Mouse (Mus musculus) thymus, adult 2 months (tissue): Measurements from ENCODE around the gene Spaar. TPM values are rescaled to one million over a fixed set of nuclear protein-coding genes. Genes with fewer than 3 reads are reported as not detected.
"Not testable (repeated sequence)": the region's sequence is repeated elsewhere in the genome, so short reads cannot be mapped to it uniquely, and the experiment has no call there.

ENCODE experiments used
- DNase-seq: peaks from one replicate; pipeline ENCODE4 v3.0.0; 2021
- H3K27ac ChIP-seq: fragments of 200-500 bp; 2 replicates; pipeline ENCODE4 v1.5.1; 2012; ENCODE audit warnings: low read length, control low read depth; ENCODE audit not compliant: control insufficient read depth, insufficient read depth
- H3K27me3 ChIP-seq: fragments of 200-500 bp; 2 replicates; pipeline ENCODE4 v1.6.1; 2012; ENCODE audit warnings: mild to moderate bottlenecking, low read length, moderate library complexity, mixed read lengths; ENCODE audit not compliant: control insufficient read depth, insufficient read depth
- H3K36me3 ChIP-seq: fragments of 200-500 bp; 2 replicates; pipeline ENCODE4 v1.6.1; 2012; ENCODE audit warnings: mild to moderate bottlenecking, low read length, moderate library complexity; ENCODE audit not compliant: control insufficient read depth, insufficient read depth
- H3K4me1 ChIP-seq: fragments of 200-500 bp; replicated peaks from 2 replicates; pipeline ENCODE4 v1.6.1; 2012; ENCODE audit warnings: low read length; ENCODE audit not compliant: control insufficient read depth, insufficient read depth
- H3K4me3 ChIP-seq: fragments of 200-500 bp; 2 replicates; pipeline ENCODE4 v1.5.1; 2012; ENCODE audit warnings: mild to moderate bottlenecking, low read length, control low read depth, moderate library complexity; ENCODE audit not compliant: control insufficient read depth, insufficient read depth
- CTCF ChIP-seq: fragments of 200-500 bp; IDR thresholded peaks from 2 replicates; pipeline ENCODE4 v1.5.1; 2012; ENCODE audit warnings: mild to moderate bottlenecking, control low read depth, low read length, moderate library complexity, borderline replicate concordance; ENCODE audit not compliant: control insufficient read depth, poor library complexity, insufficient read depth; ENCODE audit errors: extremely low read depth
- POLR2A ChIP-seq: fragments of 200-500 bp; IDR thresholded peaks from 2 replicates; pipeline ENCODE4 v1.6.1; 2012; ENCODE audit warnings: mild to moderate bottlenecking, low read length, control low read depth, moderate library complexity; ENCODE audit not compliant: control insufficient read depth, poor library complexity, insufficient read depth; ENCODE audit errors: extremely low read depth
- WGBS: fragments of 180-500 bp; shearing (Covaris S2); methylation state at CpG from one replicate; pipeline ENCODE4 v1.1.7; 2018; 5-methylcytosine and 5-hydroxymethylcytosine counted together
- polyA plus RNA-seq: library from polyadenylated mRNA; depleted of rRNA; stranded (reverse); fragments of >200 nt; gene quantifications from 2 replicates; pipeline ENCODE4 v1.2.3, GENCODE M21; 2012; rRNA removed

The Spaar gene
- polyA plus RNA-seq, 1 experiment = 0.96 TPM

DNA sequence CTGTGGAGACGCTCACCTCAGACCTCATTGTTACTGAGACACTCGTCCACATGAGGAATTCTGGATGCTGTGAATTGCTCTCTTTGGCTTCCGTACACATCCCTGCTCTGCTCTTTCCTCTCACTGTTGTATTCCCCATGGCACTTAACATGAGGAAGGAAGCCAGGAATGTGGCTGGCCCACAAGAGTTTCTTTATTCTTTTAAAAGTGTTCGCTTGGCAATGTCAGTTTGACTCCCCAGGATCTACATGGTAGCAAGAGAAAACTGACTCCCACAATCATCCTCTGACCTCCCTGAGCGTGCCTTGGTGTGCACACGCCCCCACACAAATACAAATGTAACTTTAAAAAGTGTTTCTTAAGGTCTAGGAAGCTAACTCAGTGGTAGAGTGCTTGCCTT, 41.8 kb downstream of the Spaar start:
- H3K36me3 ChIP-seq = no peaks in the 10 kb centered on the region
- H3K27me3 ChIP-seq = no peaks in the 10 kb centered on the region
- 60% methylated on average over 6 of the region's 6 CpGs for WGBS
- TF ChIP-seq POLR2A = no peak
- TF ChIP-seq CTCF = no peak
- no peak overlapping the region for H3K27ac ChIP-seq
- no peaks in the 10 kb centered on the region for H3K4me1 ChIP-seq
- DNase-seq = no peak
- H3K4me3 ChIP-seq = no peak overlapping the region

DNA sequence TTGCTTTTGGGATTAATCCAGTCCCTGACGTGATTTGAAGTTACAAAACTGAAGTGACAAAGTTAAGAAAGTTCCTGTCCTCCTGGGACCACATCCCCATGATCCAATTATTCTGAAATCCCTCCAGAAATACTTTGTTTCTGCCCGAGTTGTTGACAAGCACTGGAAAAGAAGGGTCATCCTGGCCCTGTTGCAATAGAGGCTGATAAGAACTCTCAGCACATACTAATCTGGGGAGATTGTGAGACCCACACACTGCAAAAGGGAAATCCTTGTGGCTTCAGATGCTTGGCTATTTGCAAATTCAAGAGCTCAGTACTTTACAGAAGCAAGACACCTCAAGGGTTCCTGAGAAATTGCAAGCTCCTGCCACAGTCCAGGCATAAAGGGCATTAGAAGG, 42.5 kb downstream of the Spaar start:
- H3K4me1 ChIP-seq = no peaks in the 10 kb centered on the region
- no peak for DNase-seq
- no peak overlapping the region for H3K4me3 ChIP-seq
- H3K36me3 ChIP-seq = no peaks in the 10 kb centered on the region
- H3K27me3 ChIP-seq = no peaks in the 10 kb centered on the region
- H3K27ac ChIP-seq = no peak overlapping the region
- 54% methylated on average over 2 of the region's 2 CpGs for WGBS
- TF ChIP-seq CTCF = no peak
- no peak for TF ChIP-seq POLR2A

DNA sequence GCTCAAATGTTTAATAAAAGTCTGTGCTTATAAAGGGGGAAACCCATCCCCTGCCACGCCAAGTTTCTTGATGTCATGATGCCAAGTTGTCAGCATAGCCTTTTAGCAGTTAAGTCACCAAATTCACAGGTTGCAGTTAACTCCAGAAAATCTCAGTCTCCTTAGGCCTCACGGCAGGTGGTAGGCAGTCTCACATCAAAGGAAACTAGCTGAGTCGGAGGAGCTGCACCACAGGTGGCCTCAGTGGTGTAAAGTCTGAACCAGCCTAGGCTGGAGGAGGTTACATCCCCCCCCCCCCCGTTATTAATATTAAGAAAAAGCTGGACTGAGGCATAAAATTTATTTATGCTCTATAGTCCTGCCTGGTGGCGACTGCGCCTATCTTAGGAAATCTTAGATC, 65.5 kb downstream of the Spaar start:
- Histone ChIP-seq H3K27ac (no peak overlapping the region), H3K4me3 (no peak overlapping the region), H3K27me3 (no peaks in the 10 kb centered on the region), H3K36me3 (no peaks in the 10 kb centered on the region), H3K4me1 (no peaks in the 10 kb centered on the region)
- WGBS = 79% methylated on average over 6 of the region's 6 CpGs
- TF ChIP-seq CTCF = no peak
- no peak for TF ChIP-seq POLR2A
- DNase-seq = no peak

DNA sequence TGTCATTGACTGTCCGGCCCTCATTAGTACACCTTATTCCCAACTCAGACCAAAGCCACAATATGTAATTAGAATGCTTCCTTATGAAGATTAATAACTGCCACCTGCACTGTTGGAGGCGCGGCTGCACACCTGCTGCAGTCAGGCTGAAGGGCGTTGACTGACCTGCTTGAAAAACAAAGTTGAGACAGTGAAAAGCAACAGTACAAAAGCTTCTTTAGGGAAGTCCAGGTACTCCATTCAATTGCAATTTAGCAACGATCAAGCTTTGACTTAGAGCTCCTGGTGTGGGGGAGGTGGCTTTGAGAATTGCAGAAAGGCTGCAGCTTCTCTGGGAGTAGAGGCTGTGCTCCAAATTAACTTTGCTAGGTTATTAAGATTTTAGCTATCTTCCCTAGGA, 66.0 kb downstream of the Spaar start:
- not testable (repeated sequence) for H3K27me3 ChIP-seq, DNase-seq, H3K4me3 ChIP-seq, H3K36me3 ChIP-seq, H3K4me1 ChIP-seq, H3K27ac ChIP-seq
- 93% methylated on average over 5 of the region's 5 CpGs for WGBS

DNA sequence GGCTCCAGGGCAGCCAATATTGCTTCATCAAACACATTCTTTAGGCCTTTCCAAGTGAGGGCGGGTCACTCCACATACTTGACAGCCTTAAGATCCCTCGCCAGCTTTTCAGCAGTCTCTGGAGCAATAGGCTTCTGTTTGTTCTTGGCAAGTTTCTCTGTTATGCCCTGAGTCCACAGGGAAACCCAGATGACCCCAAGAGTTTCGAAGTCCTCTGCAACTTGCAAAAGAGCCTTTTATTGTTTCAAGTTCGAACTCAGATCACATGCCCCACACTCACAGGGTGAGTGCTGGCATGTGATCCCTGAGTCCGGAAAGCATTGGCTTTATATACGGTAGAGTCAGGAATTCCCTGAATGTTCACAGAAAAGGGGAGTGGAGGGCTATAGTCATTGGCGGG, 69.1 kb downstream of the Spaar start:
- DNase-seq = no peak
- TF ChIP-seq POLR2A = no peak
- TF ChIP-seq CTCF = no peak
- Histone ChIP-seq H3K27me3 (no peaks in the 10 kb centered on the region), H3K27ac (no peak overlapping the region), H3K4me3 (no peak overlapping the region), H3K36me3 (no peaks in the 10 kb centered on the region), H3K4me1 (no peaks in the 10 kb centered on the region)
- 83% methylated on average over 7 of the region's 7 CpGs for WGBS

Other genes with a start within 250 kb of the Spaar start
- gene Sit1, start 246.3 kb upstream of the Spaar start, polyA plus RNA-seq = 187 and 239 TPM in 2 replicates
- gene Ccdc107, start 237.1 kb upstream of the Spaar start, polyA plus RNA-seq = 330 and 367 TPM in 2 replicates
- gene Arhgef39, start 230.3 kb upstream of the Spaar start, polyA plus RNA-seq = 105 and 108 TPM in 2 replicates
- gene Car9, start 223.1 kb upstream of the Spaar start, polyA plus RNA-seq = 2.5 and 2.9 TPM in 2 replicates
- gene Tpm2, start 206.3 kb upstream of the Spaar start, polyA plus RNA-seq = 10.7 and 12.1 TPM in 2 replicates
- 64.6 and 80.2 TPM in 2 replicates for gene Creb3, start 167.7 kb upstream of the Spaar start, polyA plus RNA-seq
- 225 and 254 TPM in 2 replicates for gene Tln1, start 167.3 kb upstream of the Spaar start, polyA plus RNA-seq
- gene Rgp1, start 151.3 kb upstream of the Spaar start, polyA plus RNA-seq = 99.6 and 114 TPM in 2 replicates
- 85.4 and 87.0 TPM in 2 replicates for gene Gba2, start 151.2 kb upstream of the Spaar start, polyA plus RNA-seq
- gene Msmp, start 145.5 kb upstream of the Spaar start, polyA plus RNA-seq = not detected in 2 replicates
- 5.2 and 6.3 TPM in 2 replicates for gene Npr2, start 98.1 kb upstream of the Spaar start, polyA plus RNA-seq
- 1.00 and 1.0 TPM in 2 replicates for gene Spag8, start 76.4 kb upstream of the Spaar start, polyA plus RNA-seq
- 28.8 and 41.5 TPM in 2 replicates for gene Hint2, start 73.6 kb upstream of the Spaar start, polyA plus RNA-seq
- 9.0 and 10.0 TPM in 2 replicates for gene Tmem8b, start 61.1 kb upstream of the Spaar start, polyA plus RNA-seq
- 0.03 TPM in 1 of 2 replicates, not detected in the other for gene Fam221b, start 60.9 kb upstream of the Spaar start, polyA plus RNA-seq
- not detected in 2 replicates for gene Olfr70, start 29.2 kb upstream of the Spaar start, polyA plus RNA-seq
- not detected in 2 replicates for gene Olfr71, start 19.8 kb upstream of the Spaar start, polyA plus RNA-seq
- 1.2 and 1.8 TPM in 2 replicates for gene Hrct1, start 2.8 kb upstream of the Spaar start, polyA plus RNA-seq
- not detected in 2 replicates for gene Olfr159, start 41.0 kb downstream of the Spaar start, polyA plus RNA-seq
- not detected in 2 replicates for gene Olfr156, start 93.9 kb downstream of the Spaar start, polyA plus RNA-seq
- 0.01 and 0.11 TPM in 2 replicates for gene Olfr157, start 110.2 kb downstream of the Spaar start, polyA plus RNA-seq
- gene Olfr155, start 121.5 kb downstream of the Spaar start, polyA plus RNA-seq = not detected in 2 replicates
- 2.8 and 3.3 TPM in 2 replicates for gene Reck, start 145.5 kb downstream of the Spaar start, polyA plus RNA-seq
- 20.6 and 23.4 TPM in 2 replicates for gene Glipr2, start 227.4 kb downstream of the Spaar start, polyA plus RNA-seq